Mouse (Mus musculus) CH12.LX (cell line): ENCODE data around the gene 1700017B05Rik. TPM values are rescaled to one million over a fixed set of nuclear protein-coding genes. Genes with fewer than 3 reads are reported as not detected.
A peak's percentile ranks its signal among the peaks of the same experiment; 100 is the strongest.

ENCODE experiments used
- DNase-seq: peaks from one replicate; pipeline ENCODE4 v3.0.0-alpha.2; 2013; ENCODE audit errors: extremely low read depth
- H3K27ac ChIP-seq: 2 replicates; pipeline ENCODE4 v1.5.1; 2012; ENCODE audit warnings: low read depth, mild to moderate bottlenecking, control low read depth, moderate library complexity; ENCODE audit not compliant: insufficient read depth
- H3K27me3 ChIP-seq: replicated peaks from 2 replicates; pipeline ENCODE3; 2012; ENCODE audit warnings: inconsistent platforms
- H3K36me3 ChIP-seq, 2 experiments: replicated peaks in 1 of 2; 2 replicates each; pipeline versions ENCODE3 to v1.6.1; 2012; ENCODE audit warnings: inconsistent platforms in 1 of 2, low read length in 1 of 2, mild to moderate bottlenecking in 1 of 2, mixed read lengths in 1 of 2, moderate library complexity in 1 of 2; ENCODE audit not compliant: control insufficient read depth in 1 of 2, insufficient read depth in 1 of 2
- H3K4me1 ChIP-seq, 2 experiments: 2 replicates each; pipeline ENCODE4 v1.6.1; 2012; ENCODE audit warnings: inconsistent platforms in 1 of 2, moderate library complexity in 1 of 2; ENCODE audit not compliant: insufficient read depth in 2 of 2, control insufficient read depth in 1 of 2
- H3K4me2 ChIP-seq: 2 replicates; pipeline ENCODE4 v1.6.1; 2012; ENCODE audit warnings: low read depth, mild to moderate bottlenecking, control low read depth; ENCODE audit not compliant: poor library complexity, insufficient read depth, severe bottlenecking
- H3K4me3 ChIP-seq, 3 experiments: fragments of 150-350 bp in 1 of 3; sonication (generic) in 1 of 3; replicated peaks in 1 of 3; 2 replicates each; pipeline versions ENCODE3 to v1.5.1; 2011 to 2012; ENCODE audit warnings: low read depth in 2 of 3, low read length in 2 of 3, mild to moderate bottlenecking in 2 of 3, moderate library complexity in 2 of 3, control low read depth in 1 of 3, improper control_type of control experiment in 1 of 3, inconsistent platforms in 1 of 3, mixed read lengths in 1 of 3; ENCODE audit not compliant: poor library complexity in 1 of 3
- H3K79me2 ChIP-seq: replicated peaks from 2 replicates; pipeline ENCODE4 v1.6.1; 2012; ENCODE audit warnings: mild to moderate bottlenecking, moderate library complexity; ENCODE audit not compliant: control insufficient read depth, poor library complexity, insufficient read depth, severe bottlenecking; ENCODE audit errors: extremely low read depth
- H3K9ac ChIP-seq: 2 replicates; pipeline ENCODE4 v1.6.1; 2012; ENCODE audit warnings: low read depth, mild to moderate bottlenecking, control low read depth, moderate library complexity; ENCODE audit not compliant: insufficient read depth
- H3K9me3 ChIP-seq: replicated peaks from 2 replicates; pipeline ENCODE3; 2012; ENCODE audit warnings: low read length, inconsistent platforms, mixed read lengths
- BHLHE40 ChIP-seq: IDR thresholded peaks from 2 replicates; pipeline ENCODE4 v1.6.1; 2011; ENCODE audit warnings: mild to moderate bottlenecking, low read depth, low read length, improper control_type of control experiment
- CTCF ChIP-seq, 2 experiments: IDR thresholded peaks in 1 of 2; conservative IDR thresholded peaks in 1 of 2; 2 replicates each; pipeline ENCODE4 v1.5.1; 2011 to 2012; ENCODE audit warnings: low read depth in 2 of 2, low read length in 2 of 2, improper control_type of control experiment in 1 of 2, inconsistent platforms in 1 of 2, mild to moderate bottlenecking in 1 of 2, moderate library complexity in 1 of 2
- ELF1 ChIP-seq: IDR thresholded peaks from 2 replicates; pipeline ENCODE4 v1.6.1; 2014; ENCODE audit warnings: low read depth, mild to moderate bottlenecking, inconsistent platforms, low read length, improper control_type of control experiment
- ETS1 ChIP-seq: conservative IDR thresholded peaks from 2 replicates; pipeline ENCODE4 v1.6.1; 2012; ENCODE audit warnings: low read depth, mild to moderate bottlenecking, inconsistent platforms, low read length, improper control_type of control experiment, moderate library complexity
- JUN ChIP-seq: IDR thresholded peaks from 2 replicates; pipeline ENCODE4 v1.6.1; 2011; ENCODE audit warnings: low read depth, mild to moderate bottlenecking, low read length, improper control_type of control experiment, moderate library complexity; ENCODE audit not compliant: insufficient read depth
- JUND ChIP-seq: conservative IDR thresholded peaks from 2 replicates; pipeline ENCODE4 v1.6.1; 2011; ENCODE audit warnings: low read depth, low read length, improper control_type of control experiment
- MAZ ChIP-seq: IDR thresholded peaks from 2 replicates; pipeline ENCODE4 v1.6.1; 2012; ENCODE audit warnings: low read depth, mild to moderate bottlenecking, inconsistent platforms, low read length, improper control_type of control experiment, moderate library complexity
- MXI1 ChIP-seq: IDR thresholded peaks from 2 replicates; pipeline ENCODE4 v1.6.1; 2011; ENCODE audit warnings: mild to moderate bottlenecking, low read depth, low read length, improper control_type of control experiment
- MYC ChIP-seq: IDR thresholded peaks from 2 replicates; pipeline ENCODE4 v1.6.1; 2011; ENCODE audit warnings: low read depth, mild to moderate bottlenecking, improper control_type of control experiment, low read length
- NELFE ChIP-seq: IDR thresholded peaks from 2 replicates; pipeline ENCODE4 v1.6.1; 2011; ENCODE audit warnings: low read depth, low read length, improper control_type of control experiment
- POLR2A ChIP-seq: IDR thresholded peaks from 2 replicates; pipeline ENCODE4 v1.6.1; 2011; ENCODE audit warnings: low read depth, mild to moderate bottlenecking, improper control_type of control experiment, low read length
- RAD21 ChIP-seq: IDR thresholded peaks from 2 replicates; pipeline ENCODE4 v1.6.1; 2011; ENCODE audit warnings: low read depth, mild to moderate bottlenecking, low read length, improper control_type of control experiment, moderate library complexity
- TBP ChIP-seq: conservative IDR thresholded peaks from 2 replicates; pipeline ENCODE4 v1.6.1; 2011; ENCODE audit warnings: low read depth, low read length, improper control_type of control experiment
- TCF12 ChIP-seq: IDR thresholded peaks from 2 replicates; pipeline ENCODE4 v1.6.1; 2014; ENCODE audit warnings: low read depth, mild to moderate bottlenecking, inconsistent platforms, low read length, improper control_type of control experiment
- USF1 ChIP-seq: IDR thresholded peaks from 2 replicates; pipeline ENCODE4 v1.6.1; 2014; ENCODE audit warnings: low read depth, mild to moderate bottlenecking, inconsistent platforms, low read length, improper control_type of control experiment
- dilution Hi-C: fragments of 300-500 bp; cut with MboI; formaldehyde crosslinking; loops from 2 replicates; pipeline ENCODE4 v1.14.3; 2020; ENCODE audit warnings: low sequenced_read_pairs; ENCODE audit not compliant: extremely low pct_unique_long_range_greater_than_20kb, extremely low pct_ligation_motif_present
- in situ Hi-C: fragments of 300-500 bp; cut with MboI; formaldehyde crosslinking; loops from 3 replicates; pipeline ENCODE4 v1.14.3; 2019; ENCODE audit warnings: low sequenced_read_pairs, low pct_ligation_motif_present, low pct_unique_long_range_greater_than_20kb, mixed read lengths
- polyA plus RNA-seq: library from polyadenylated mRNA; unstranded; fragments of >175 nt; gene quantifications from 2 replicates; pipeline ENCODE4 v1.2.1, GENCODE M21; 2012; ENCODE audit warnings: low read depth; ENCODE audit not compliant: insufficient read length
- total RNA-seq, 2 experiments: library from RNA; depleted of rRNA; stranded (reverse); fragments of 300-350 nt in 1 of 2; fragments of >200 nt in 1 of 2; gene quantifications; 2 replicates each; pipeline ENCODE4 v1.2.3; 2012 to 2014

Gene 1700017B05Rik
- total and polyA plus RNA-seq, 3 experiments, result 26.4 to 56.0 (median 38.6) TPM

DNA sequence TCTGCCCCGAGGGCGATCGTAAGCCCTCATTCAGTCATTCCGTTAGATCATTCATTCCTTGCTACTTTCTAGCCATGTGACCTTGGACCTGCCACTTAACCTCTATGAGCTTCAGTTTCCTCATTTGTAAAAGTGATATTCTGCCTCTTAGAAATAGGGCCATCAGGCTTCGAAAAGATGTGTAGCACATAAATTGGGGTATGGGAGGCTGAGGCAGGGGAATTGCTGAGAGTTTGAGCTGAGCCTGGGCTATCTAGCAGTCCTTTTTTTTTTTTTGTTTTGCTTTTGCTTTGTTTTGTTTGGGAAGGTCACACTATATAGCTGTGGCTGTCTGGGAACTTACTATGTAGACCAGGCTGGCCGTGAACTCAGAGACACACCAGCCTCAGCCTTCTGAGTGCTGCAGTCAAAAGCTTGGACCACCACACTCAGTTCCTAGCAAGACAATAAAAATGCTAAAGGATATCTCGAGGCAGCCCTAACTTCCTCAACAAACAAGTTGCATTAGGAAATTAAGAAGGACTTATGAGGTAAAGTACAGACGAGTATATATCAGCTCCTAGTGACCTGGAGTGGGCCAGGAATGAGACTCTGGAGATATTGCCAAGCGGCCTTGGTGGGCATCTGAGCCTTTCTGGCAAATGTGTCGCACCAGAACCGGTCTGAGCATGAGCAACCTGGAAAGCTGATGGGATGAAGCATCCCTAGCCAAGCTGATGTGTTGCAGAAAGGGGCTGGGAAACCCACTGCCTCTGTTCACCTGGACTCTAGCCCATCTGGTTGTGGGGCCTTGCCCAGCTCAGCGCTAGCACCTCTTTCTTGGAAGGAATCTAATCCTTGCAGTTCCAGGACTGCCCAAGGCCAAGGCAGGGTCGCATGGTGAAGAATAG, 628 bp upstream of the 1700017B05Rik start (continued):
- no peak for TF ChIP-seq MYC

DNA sequence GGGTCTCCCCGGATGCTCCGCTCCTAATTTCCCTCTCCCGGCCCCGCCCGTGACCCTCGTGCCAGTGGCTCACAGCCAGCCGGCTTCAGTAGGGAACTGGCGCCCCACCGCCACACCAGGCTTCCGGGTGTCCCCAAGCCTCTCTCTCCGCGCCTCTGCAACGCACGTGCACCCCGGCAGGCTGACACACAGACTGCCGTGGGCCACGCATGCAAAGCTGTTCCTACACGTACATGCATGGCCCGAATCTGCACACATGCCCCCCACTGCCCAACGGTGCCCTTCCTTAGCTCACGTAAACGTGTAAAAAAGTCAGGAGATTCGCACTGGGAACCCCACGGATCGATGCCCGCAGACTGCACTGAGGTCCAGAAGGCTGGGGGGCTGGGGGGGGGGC, 898 bp downstream of the 1700017B05Rik start:
- Histone ChIP-seq H3K4me3 (peak overlapping the region; percentile 93 to 98 (median 97)), H3K79me2 (peaks cover 58% of the 10 kb centered on the region), H3K4me1 (peaks cover 16 to 53% of the 10 kb centered on the region in 2 experiments), H3K9ac (peak overlapping the region; percentile 89), H3K36me3 (peaks cover 26 to 35% of the 10 kb centered on the region in 2 experiments), H3K9me3 (no peaks in the 10 kb centered on the region), H3K27me3 (no peaks in the 10 kb centered on the region), H3K4me2 (peak overlapping the region; percentile 86), H3K27ac (peak overlapping the region; percentile 54)
- TF ChIP-seq ELF1, result peak; percentile 50; the same call in 1 of the 2 replicates
- TF ChIP-seq JUND, result no peak
- no peak for TF ChIP-seq CTCF (conservative IDR thresholded peaks at IDR 0.05 in 1 of 2, IDR thresholded peaks at IDR 0.05 in 1 of 2; ENCODE audit: low read depth in 2 of 2, low read length in 2 of 2)
- TF ChIP-seq ETS1, result 0 out of 2 replicates have a peak, but pooled peaks have one; percentile 9
- peak; percentile 93 for TF ChIP-seq BHLHE40
- TF ChIP-seq RAD21, result no peak
- no peak for TF ChIP-seq NELFE
- peak; percentile 89 for TF ChIP-seq MXI1
- DNase-seq, result no peak
- dilution Hi-C loops (no loop called here), in situ Hi-C loops (loop anchor here (5.0 kb wide), 1 partner anchor 81 kb away; no protein-coding TSS in a partner anchor)

DNA sequence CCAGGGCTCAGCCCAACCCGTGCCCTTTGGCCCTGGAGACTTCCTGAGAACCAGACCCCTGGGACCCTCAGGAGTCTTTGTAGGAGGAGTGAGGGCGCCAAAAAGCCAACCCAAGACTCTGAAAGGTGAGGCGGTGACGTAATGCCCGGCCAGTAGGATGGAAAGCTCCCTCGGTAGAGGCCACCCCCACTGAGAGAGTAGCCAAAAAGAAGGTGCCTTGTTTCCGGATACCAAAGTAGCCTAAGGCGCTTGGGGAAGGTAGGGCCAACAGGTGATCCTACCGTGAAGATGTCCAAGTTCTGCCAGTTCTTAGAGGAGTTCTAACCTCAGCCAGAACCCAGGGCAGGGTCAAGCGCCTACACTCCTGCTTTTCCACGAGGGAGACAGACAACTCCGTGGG, 1.5 kb downstream of the 1700017B05Rik start:
- Histone ChIP-seq H3K27me3 (no peaks in the 10 kb centered on the region), H3K27ac (peak overlapping the region; percentile 54), H3K4me2 (peak overlapping the region; percentile 86), H3K79me2 (peaks cover 64% of the 10 kb centered on the region), H3K9ac (peak overlapping the region; percentile 89), H3K4me3 (peak overlapping the region; percentile 93 to 98 (median 97)), H3K9me3 (no peaks in the 10 kb centered on the region), H3K36me3 (peaks cover 32 to 41% of the 10 kb centered on the region in 2 experiments), H3K4me1 (peaks cover 21 to 58% of the 10 kb centered on the region in 2 experiments)
- in situ Hi-C loops, result loop anchor here (5.0 kb wide), 1 partner anchor 81 kb away; no protein-coding TSS in a partner anchor
- DNase-seq, result peak; percentile 68
- dilution Hi-C loops, result no loop called here
- no peak for TF ChIP-seq USF1
- peak; percentile 54; the same call in 1 of the 2 replicates for TF ChIP-seq JUN
- TF ChIP-seq POLR2A, result peak; percentile 57
- 0 out of 2 replicates have a peak, but pooled peaks have one; percentile 41 for TF ChIP-seq MAZ
- peak; percentile 61; the same call in 1 of the 2 replicates for TF ChIP-seq TBP
- 0 out of 2 replicates have a peak, but pooled peaks have one; percentile 11 for TF ChIP-seq TCF12
